Comparison of ENCODE assay signal across 8 mouse cellular contexts in the genomic region with DNA sequence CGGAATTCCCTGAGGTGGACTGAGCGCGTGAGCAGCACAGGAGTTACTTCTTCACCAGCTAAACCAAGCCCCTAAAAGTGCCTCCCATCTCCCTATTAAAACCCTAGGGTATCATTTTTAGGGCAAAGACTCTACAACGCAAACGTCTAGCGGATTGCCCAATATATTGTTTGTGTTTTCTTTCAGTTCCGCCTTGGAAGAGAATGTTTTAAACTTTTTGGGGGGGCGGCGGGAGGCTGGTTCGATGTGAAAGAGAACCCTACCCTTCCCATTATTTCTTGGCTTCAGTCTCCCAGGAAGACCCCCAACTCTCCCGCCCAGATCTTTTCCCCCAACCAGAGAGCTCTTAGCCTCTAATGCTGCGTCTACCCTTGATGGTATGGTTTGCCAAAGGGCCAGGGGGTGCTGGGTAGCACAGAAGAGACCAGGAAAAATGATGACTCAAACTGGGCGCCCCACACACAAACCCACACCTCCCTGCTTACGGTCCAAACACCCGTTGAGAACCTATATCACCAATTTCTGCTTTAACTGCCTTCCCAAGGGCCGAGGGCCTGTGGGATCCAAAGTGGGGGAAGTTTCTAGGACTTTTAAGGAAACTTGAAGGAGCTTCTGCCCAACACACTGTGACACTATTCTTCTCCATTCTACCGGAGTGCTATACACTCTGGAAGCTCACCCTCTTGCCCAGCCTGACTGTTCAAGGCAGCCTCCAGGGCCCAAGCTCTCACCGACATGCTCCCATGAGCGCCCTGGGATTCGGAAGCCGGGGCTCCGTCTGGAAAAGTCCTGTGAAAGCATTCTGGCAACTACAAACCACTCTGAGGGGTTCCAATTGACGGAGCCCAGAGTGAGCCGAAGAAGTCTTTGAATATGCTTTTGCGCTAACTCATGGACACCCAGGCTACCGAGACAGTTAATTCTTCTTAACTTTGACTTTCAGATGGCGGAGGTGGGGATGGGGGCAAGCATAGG.
DNase-seq lines count a peak whose midpoint lies in the region; ATAC-seq lines count a peak whose summit lies in the region.

No protein-coding gene starts in this region.

- 9% methylated on average over 27 of the region's 27 CpGs for WGBS in lung, embryonic 15.5 days
- 5% methylated on average over 27 of the region's 27 CpGs for WGBS in hindbrain, embryonic 12.5 days
- WGBS in liver, embryonic 16.5 days (ENCODE audit: insufficient replicate concordance): 13% methylated on average over 27 of the region's 27 CpGs

- H3K36me3 ChIP-seq in lung, embryonic 15.5 days: no peaks in the 10 kb centered on the region
- H3K36me3 ChIP-seq in hindbrain, embryonic 12.5 days: no peaks in the 10 kb centered on the region
- no peaks in the 10 kb centered on the region for H3K36me3 ChIP-seq in liver, embryonic 16.5 days (ENCODE audit: control insufficient read depth, insufficient read depth)

- no peaks in the 10 kb centered on the region for H3K9me3 ChIP-seq in lung, embryonic 15.5 days
- H3K9me3 ChIP-seq in hindbrain, embryonic 12.5 days (replicated peaks): no peaks in the 10 kb centered on the region
- H3K9me3 ChIP-seq in liver, embryonic 16.5 days (replicated peaks; ENCODE audit: control insufficient read depth, low read length): no peaks in the 10 kb centered on the region

- DNase-seq in lung, adult 18-20 months: no peak
- DNase-seq in cerebellum, adult 9-11 months: peak; percentile 67
- peak; percentile 58 for DNase-seq in retina, postnatal 1 day
- no peak for DNase-seq in thymus, postnatal 10 days (ENCODE audit: low spot score in 2 of 2)
- no peak for DNase-seq in layer of hippocampus, postnatal 14 days (ENCODE audit: low spot score in 2 of 2)

- H3K4me3 ChIP-seq in lung, embryonic 15.5 days: peak overlapping the region; percentile 44
- H3K4me3 ChIP-seq in hindbrain, embryonic 12.5 days: peak overlapping the region; percentile 39
- H3K4me3 ChIP-seq in liver, embryonic 16.5 days (ENCODE audit: low read depth, low read length): peak overlapping the region; percentile 55

- peak overlapping the region; percentile 40 for H3K9ac ChIP-seq in lung, embryonic 15.5 days
- peak overlapping the region; percentile 67 for H3K9ac ChIP-seq in hindbrain, embryonic 12.5 days
- no peak overlapping the region for H3K9ac ChIP-seq in liver, embryonic 16.5 days (ENCODE audit: low read depth, low read length)

- peak overlapping the region; percentile 69 for H3K4me2 ChIP-seq in lung, embryonic 15.5 days
- peak overlapping the region; percentile 82 for H3K4me2 ChIP-seq in hindbrain, embryonic 12.5 days (replicated peaks)
- H3K4me2 ChIP-seq in liver, embryonic 16.5 days (ENCODE audit: low read depth, low read length): peak overlapping the region; percentile 67

- no peak for ATAC-seq in lung, embryonic 15.5 days (ENCODE audit: borderline replicate concordance, extremely low read depth, low FRiP score, low TSS enrichment)
- ATAC-seq in hindbrain, embryonic 12.5 days (ENCODE audit: low FRiP score): no peak
- ATAC-seq in liver, embryonic 16.5 days (ENCODE audit: low read depth): no peak

- peaks cover 20% of the 10 kb centered on the region for H3K27me3 ChIP-seq in lung, embryonic 15.5 days
- H3K27me3 ChIP-seq in hindbrain, embryonic 12.5 days: no peaks in the 10 kb centered on the region; the same call in 1 of the 2 replicates
- peaks cover 55% of the 10 kb centered on the region for H3K27me3 ChIP-seq in liver, embryonic 16.5 days (ENCODE audit: control insufficient read depth, insufficient read depth, low read depth, low read length)

- peaks cover 29% of the 10 kb centered on the region for H3K4me1 ChIP-seq in lung, embryonic 15.5 days
- peaks cover 60% of the 10 kb centered on the region for H3K4me1 ChIP-seq in hindbrain, embryonic 12.5 days
- H3K4me1 ChIP-seq in liver, embryonic 16.5 days (ENCODE audit: control insufficient read depth, low read depth, low read length): no peaks in the 10 kb centered on the region; the same call in none of the 2 replicates

- peak overlapping the region; percentile 88 for H3K27ac ChIP-seq in lung, embryonic 15.5 days
- H3K27ac ChIP-seq in hindbrain, embryonic 12.5 days: peak overlapping the region; percentile 95
- H3K27ac ChIP-seq in liver, embryonic 16.5 days (ENCODE audit: low read length): no peak overlapping the region

Comparison
In these comparisons a context has a peak if more than half of its experiments do, and no peak if none do; other contexts are left out.
1. DNase-seq: peak in cerebellum, adult 9-11 months (single experiment) and retina, postnatal 1 day (single experiment); none in lung, adult 18-20 months (0 of 2), thymus, postnatal 10 days (0 of 2) and layer of hippocampus, postnatal 14 days (0 of 2).
2. Peak in every context shown above with its lines, with median percentiles within 50 percentile points of each other: H3K4me2 ChIP-seq and H3K4me3 ChIP-seq.